Mouse (Mus musculus): ENCODE measurements around the gene Gm7347.
"Not testable (repeated sequence)": the region's sequence is repeated elsewhere in the genome, so short reads cannot be mapped to it uniquely, and the experiment has no call there.

GRCm38 (mm10) chr5:26039458-26039857 lies 18.9 kb downstream of the Gm7347 start, which contains the start of gene Speer4a:
- not testable (repeated sequence) for TF ChIP-seq CTCF (IDR thresholded peaks at IDR 0.05; ENCODE audit: borderline replicate concordance, insufficient read depth, low read length); POLR2A (IDR thresholded peaks at IDR 0.05; ENCODE audit: low read depth, low read length)

All from embryonic fibroblast, embryonic 13.5 days (primary cell).